Mouse (Mus musculus) embryonic facial prominence, embryonic 11.5 days (tissue): ENCODE measurements around the gene Usp29. TPM values are rescaled to one million over a fixed set of nuclear protein-coding genes. Genes with fewer than 3 reads are reported as not detected.

Experiments
- ATAC-seq: fragments of 200-750 bp; cut with Nextera tagmentation; replicated peaks from 2 replicates; pipeline ENCODE4 v1.8.0; 2017; ENCODE audit warnings: low read depth; ENCODE audit not compliant: insufficient number of reproducible peaks, low FRiP score, low TSS enrichment
- DNase-seq: peaks from one replicate; pipeline ENCODE4 v3.0.0-alpha.2; 2015; ENCODE audit warnings: low spot score
- H3K27ac ChIP-seq: fragments of 300-500 bp; sonication (generic); replicated peaks from 2 replicates; pipeline ENCODE4 v1.5.1; 2014; ENCODE audit warnings: mild to moderate bottlenecking, low read depth, low read length, control low read depth
- H3K27me3 ChIP-seq: fragments of 300-500 bp; sonication (generic); 2 replicates; pipeline ENCODE4 v1.6.1; 2014; ENCODE audit warnings: mild to moderate bottlenecking, low read length, moderate library complexity, mixed read lengths; ENCODE audit not compliant: control insufficient read depth, insufficient read depth
- H3K36me3 ChIP-seq: fragments of 300-500 bp; sonication (generic); replicated peaks from 2 replicates; pipeline ENCODE4 v1.6.1; 2014; ENCODE audit warnings: low read depth, mild to moderate bottlenecking, low read length, moderate library complexity, mixed read lengths; ENCODE audit not compliant: control insufficient read depth, insufficient read depth
- H3K4me1 ChIP-seq: fragments of 300-500 bp; sonication (generic); 2 replicates; pipeline ENCODE4 v1.6.1; 2014; ENCODE audit warnings: low read length, mixed read lengths; ENCODE audit not compliant: control insufficient read depth, insufficient read depth
- H3K4me2 ChIP-seq: fragments of 300-500 bp; sonication (generic); 2 replicates; pipeline ENCODE4 v1.6.1; 2014; ENCODE audit warnings: low read depth, mild to moderate bottlenecking, control low read depth, low read length, moderate library complexity
- H3K4me3 ChIP-seq: fragments of 300-500 bp; sonication (generic); 2 replicates; pipeline ENCODE4 v1.5.1; 2014; ENCODE audit warnings: low read depth, low read length, control low read depth
- H3K9ac ChIP-seq: fragments of 300-500 bp; sonication (generic); replicated peaks from 2 replicates; pipeline ENCODE4 v1.6.1; 2014; ENCODE audit warnings: mild to moderate bottlenecking, control low read depth, low read length
- H3K9me3 ChIP-seq: fragments of 300-500 bp; sonication (generic); replicated peaks from 2 replicates; pipeline ENCODE4 v1.6.1; 2016; ENCODE audit warnings: mild to moderate bottlenecking, low read length, inconsistent platforms, mixed read lengths; ENCODE audit not compliant: control insufficient read depth
- WGBS: fragments of 180-500 bp; shearing (Covaris S2); extraction: QIAGEN DNeasy Blood & Tissue Kit; methylation state at CpG from one replicate; pipeline ENCODE4 v1.1.7; 2014; 5-methylcytosine and 5-hydroxymethylcytosine counted together
- polyA plus RNA-seq: library from polyadenylated mRNA; unstranded; fragments of >200 nt; fragmentation: Nextera tagmentation; extraction: Ambion mirVana; gene quantifications from 2 replicates; pipeline ENCODE4 v1.2.1, GENCODE M21; 2014

The Usp29 gene
- polyA plus RNA-seq, 1 experiment from 2014 or later, result 15.2 TPM

- Histone ChIP-seq H3K9ac (no peak overlapping the region), H3K36me3 (no peaks in the 10 kb centered on the region)
Measured at GRCm38 (mm10) chr7:6727351-6728121, 2.8 kb upstream of the Usp29 start.

GRCm38 (mm10) chr7:6728263-6728931, 2.0 kb upstream of the Usp29 start:
- Histone ChIP-seq H3K4me2 (peak overlapping the region; percentile 37), H3K27me3 (no peaks in the 10 kb centered on the region), H3K4me1 (no peaks in the 10 kb centered on the region), H3K36me3 (no peaks in the 10 kb centered on the region), H3K4me3 (peak overlapping the region; percentile 46), H3K27ac (no peak overlapping the region), H3K9me3 (peaks cover 8% of the 10 kb centered on the region), H3K9ac (no peak overlapping the region)
- 50% methylated on average over 19 of the region's 19 CpGs for WGBS
- peak; percentile 92 for DNase-seq
- peak; percentile 85 for ATAC-seq

More at GRCm38 (mm10) chr7:6727351-6728121, 2.8 kb upstream of the Usp29 start:
- Histone ChIP-seq H3K27ac (no peak overlapping the region; the same call in 1 of the 2 replicates), H3K4me2 (peak overlapping the region; percentile 37; the same call in 1 of the 2 replicates), H3K27me3 (no peaks in the 10 kb centered on the region), H3K4me1 (no peaks in the 10 kb centered on the region), H3K4me3 (peak overlapping the region; percentile 46), H3K9me3 (peaks cover 8% of the 10 kb centered on the region)
- 53% methylated on average over 19 of the region's 19 CpGs for WGBS
- ATAC-seq (peak; percentile 39), DNase-seq (peak; percentile 73)

GRCm38 (mm10) chr7:6729061-6729817, 1.1 kb upstream of the Usp29 start:
- peak overlapping the region; percentile 46 for H3K4me3 ChIP-seq
- ATAC-seq (peak; percentile 44), DNase-seq (peak; percentile 94)
- no peaks in the 10 kb centered on the region for H3K36me3 ChIP-seq
- H3K4me1 ChIP-seq, result no peaks in the 10 kb centered on the region
- H3K27me3 ChIP-seq, result no peaks in the 10 kb centered on the region
- WGBS, result 53% methylated on average over 37 of the region's 37 CpGs
- peak overlapping the region; percentile 56 for H3K4me2 ChIP-seq
- H3K9me3 ChIP-seq, result peaks cover 8% of the 10 kb centered on the region
- peak overlapping the region; percentile 82 for H3K27ac ChIP-seq
- peak overlapping the region; percentile 66 for H3K9ac ChIP-seq

GRCm38 (mm10) chr7:6730801-6731200, 423 bp downstream of the Usp29 start:
- Histone ChIP-seq H3K27ac (no peak overlapping the region; the same call in 1 of the 2 replicates), H3K27me3 (no peaks in the 10 kb centered on the region), H3K9ac (peak overlapping the region; percentile 29), H3K4me1 (no peaks in the 10 kb centered on the region), H3K4me3 (peak overlapping the region; percentile 46), H3K9me3 (peaks cover 8% of the 10 kb centered on the region), H3K4me2 (peak overlapping the region; percentile 24), H3K36me3 (no peaks in the 10 kb centered on the region)
- WGBS, result 53% methylated on average over 15 of the region's 15 CpGs
- ATAC-seq, result no peak
- DNase-seq, result peak; percentile 63

- no peak for DNase-seq
- no peaks in the 10 kb centered on the region for H3K4me1 ChIP-seq
- peaks cover 8% of the 10 kb centered on the region for H3K9me3 ChIP-seq
- no peaks in the 10 kb centered on the region for H3K27me3 ChIP-seq
- no peak overlapping the region for H3K4me2 ChIP-seq
- WGBS, result 49% methylated on average over 3 of the region's 3 CpGs
- ATAC-seq, result no peak
- H3K36me3 ChIP-seq, result no peaks in the 10 kb centered on the region
- no peak overlapping the region; the same call in 1 of the 2 replicates for H3K27ac ChIP-seq
- peak overlapping the region; percentile 46 for H3K4me3 ChIP-seq
- no peak overlapping the region for H3K9ac ChIP-seq
Measured at GRCm38 (mm10) chr7:6731373-6731772, 995 bp downstream of the Usp29 start.

GRCm38 (mm10) chr7:6731930-6732329, 1.6 kb downstream of the Usp29 start:
- H3K27ac ChIP-seq, result 0 out of 2 replicates have a peak overlapping the region, but pooled peaks have one; percentile 20
- WGBS, result 52% methylated on average over 4 of the region's 4 CpGs
- peak overlapping the region; percentile 39 for H3K4me2 ChIP-seq
- H3K9ac ChIP-seq, result peak overlapping the region; percentile 52
- no peaks in the 10 kb centered on the region for H3K27me3 ChIP-seq
- H3K4me1 ChIP-seq, result no peaks in the 10 kb centered on the region
- DNase-seq (no peak), ATAC-seq (no peak)
- H3K9me3 ChIP-seq, result peaks cover 8% of the 10 kb centered on the region
- peak overlapping the region; percentile 46 for H3K4me3 ChIP-seq
- H3K36me3 ChIP-seq, result no peaks in the 10 kb centered on the region

- Histone ChIP-seq H3K4me3 (no peak overlapping the region), H3K4me2 (no peak overlapping the region), H3K36me3 (no peaks in the 10 kb centered on the region), H3K9ac (no peak overlapping the region), H3K4me1 (no peaks in the 10 kb centered on the region), H3K27ac (no peak overlapping the region), H3K9me3 (no peaks in the 10 kb centered on the region), H3K27me3 (no peaks in the 10 kb centered on the region)
- ATAC-seq (no peak), DNase-seq (no peak)
- WGBS, result 76% methylated on average over 1 of the region's 1 CpGs
Measured at GRCm38 (mm10) chr7:6736060-6736459, 5.7 kb downstream of the Usp29 start.
